Mouse (Mus musculus): ENCODE measurements at regions not wholly inside any gene's neighbourhood (a gene's known extent, or its start where the extent isn't known, plus 50 kb on each side); places are given as distances from the start of the nearest gene placed in this dataset.
A peak's percentile ranks its signal among the peaks of the same experiment; 100 is the strongest.

- Histone ChIP-seq H3K4me3 (no peak overlapping the region), H3K27ac (no peak overlapping the region)
- intact Hi-C loops (cut with DNase I): no loop called here
- no peak for DNase-seq
- TF ChIP-seq CTCF (IDR thresholded peaks at IDR 0.05): no peak
These were observed 102.1 kb upstream of the Gm26897 start for GRCm38 (mm10) chr5:111631572-111632161.

DNA sequence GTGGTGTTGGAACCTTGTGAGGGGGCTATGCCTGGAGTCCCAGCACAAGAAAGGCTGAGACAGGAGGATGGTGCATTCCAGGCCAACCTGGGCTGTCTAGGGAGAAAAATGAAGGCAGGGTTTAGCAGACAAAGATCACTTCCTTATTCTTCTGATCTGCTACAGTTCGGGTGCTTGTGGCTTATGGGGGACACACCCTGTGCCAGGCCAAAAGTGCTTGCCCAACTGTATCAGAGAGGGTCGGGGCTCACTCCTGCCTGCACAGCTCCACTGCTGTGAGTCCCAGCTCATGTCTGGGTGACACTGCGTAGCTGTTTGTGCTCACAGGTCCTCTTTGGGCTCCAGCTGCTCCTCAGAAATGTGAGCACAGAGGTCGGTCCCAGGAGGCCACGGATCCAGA is 98.6 kb upstream of the Gm26897 start:
- Histone ChIP-seq H3K4me3 (no peak overlapping the region), H3K27ac (no peak overlapping the region)
- no peak for TF ChIP-seq CTCF (IDR thresholded peaks at IDR 0.05)
- intact Hi-C loops (cut with DNase I): no loop called here
- peak; percentile 15 for DNase-seq

DNA sequence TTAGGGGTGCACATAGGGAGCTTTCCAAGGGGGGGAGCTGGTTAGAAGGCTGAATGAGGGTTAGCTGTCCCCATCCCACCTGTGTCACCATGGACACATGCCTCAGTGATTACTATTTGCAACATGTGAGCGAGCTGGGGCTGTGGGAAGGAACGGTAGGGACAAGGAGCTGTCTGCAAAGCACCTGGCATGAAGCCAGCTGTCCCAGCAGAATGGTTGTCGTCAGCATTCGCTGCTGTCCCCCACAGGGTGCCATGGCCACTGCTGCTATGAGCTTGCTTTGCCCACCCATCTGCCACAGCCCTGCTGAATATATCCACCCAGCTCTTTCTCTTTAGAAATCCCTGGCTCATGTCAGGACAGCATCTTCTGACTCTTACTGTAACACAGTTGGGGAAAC is 96.8 kb upstream of the Gm26897 start:
- H3K4me3 ChIP-seq: no peak overlapping the region
- intact Hi-C loops (cut with DNase I): no loop called here
- H3K27ac ChIP-seq: no peak overlapping the region
- TF ChIP-seq CTCF (IDR thresholded peaks at IDR 0.05): no peak
- no peak for DNase-seq

- TF ChIP-seq CTCF (IDR thresholded peaks at IDR 0.05): no peak
- no peak for DNase-seq
- H3K4me3 ChIP-seq: no peak overlapping the region
- H3K27ac ChIP-seq: no peak overlapping the region
- intact Hi-C loops (cut with DNase I): no loop called here
These were observed 95.4 kb upstream of the Gm26897 start for GRCm38 (mm10) chr5:111638306-111638705.

GRCm38 (mm10) chr5:111639476-111640287 is 94.0 kb upstream of the Gm26897 start:
- intact Hi-C loops (cut with DNase I): no loop called here
- TF ChIP-seq CTCF (IDR thresholded peaks at IDR 0.05): no peak
- no peak for DNase-seq
- Histone ChIP-seq H3K4me3 (no peak overlapping the region), H3K27ac (no peak overlapping the region)

GRCm38 (mm10) chr5:111640976-111641375 is 92.7 kb upstream of the Gm26897 start:
- H3K4me3 ChIP-seq: no peak overlapping the region
- H3K27ac ChIP-seq: no peak overlapping the region
- DNase-seq: no peak
- intact Hi-C loops (cut with DNase I): no loop called here
- TF ChIP-seq CTCF (IDR thresholded peaks at IDR 0.05): no peak

- Histone ChIP-seq H3K4me3 (no peak overlapping the region), H3K27ac (no peak overlapping the region)
- TF ChIP-seq CTCF (IDR thresholded peaks at IDR 0.05): peak; percentile 27; the same call in 1 of the 2 replicates
- DNase-seq: no peak
- intact Hi-C loops (cut with DNase I): no loop called here
These were observed 92.0 kb upstream of the Gm26897 start for GRCm38 (mm10) chr5:111641685-111642084.

DNA sequence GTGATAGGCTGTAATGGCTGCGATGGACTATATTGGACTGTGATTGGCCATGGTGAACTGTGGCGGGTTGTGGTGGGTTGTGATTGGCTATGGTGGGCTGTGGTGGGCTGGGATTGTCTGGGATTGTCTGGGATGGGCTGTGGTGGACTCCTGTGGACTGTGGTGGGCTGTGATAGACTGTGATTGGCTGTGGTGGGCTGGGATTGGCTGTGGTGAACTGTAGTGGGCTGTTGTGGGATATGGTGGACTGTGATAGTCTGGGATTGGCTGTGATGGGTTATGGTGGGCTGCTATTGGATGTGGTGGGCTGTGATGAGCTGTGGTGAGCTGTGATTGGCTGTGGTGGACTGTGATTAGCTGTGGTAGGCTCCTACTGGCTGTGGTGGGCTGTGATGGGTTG is 89.6 kb upstream of the Gm26897 start:
- no peak overlapping the region for H3K27ac ChIP-seq
- no peak overlapping the region for H3K4me3 ChIP-seq
- intact Hi-C loops (cut with DNase I): no loop called here
- DNase-seq: no peak
- TF ChIP-seq CTCF (IDR thresholded peaks at IDR 0.05): no peak

GRCm38 (mm10) chr5:111644788-111645187 is 88.9 kb upstream of the Gm26897 start:
- TF ChIP-seq CTCF (IDR thresholded peaks at IDR 0.05): no peak
- DNase-seq: no peak
- intact Hi-C loops (cut with DNase I): no loop called here

DNA sequence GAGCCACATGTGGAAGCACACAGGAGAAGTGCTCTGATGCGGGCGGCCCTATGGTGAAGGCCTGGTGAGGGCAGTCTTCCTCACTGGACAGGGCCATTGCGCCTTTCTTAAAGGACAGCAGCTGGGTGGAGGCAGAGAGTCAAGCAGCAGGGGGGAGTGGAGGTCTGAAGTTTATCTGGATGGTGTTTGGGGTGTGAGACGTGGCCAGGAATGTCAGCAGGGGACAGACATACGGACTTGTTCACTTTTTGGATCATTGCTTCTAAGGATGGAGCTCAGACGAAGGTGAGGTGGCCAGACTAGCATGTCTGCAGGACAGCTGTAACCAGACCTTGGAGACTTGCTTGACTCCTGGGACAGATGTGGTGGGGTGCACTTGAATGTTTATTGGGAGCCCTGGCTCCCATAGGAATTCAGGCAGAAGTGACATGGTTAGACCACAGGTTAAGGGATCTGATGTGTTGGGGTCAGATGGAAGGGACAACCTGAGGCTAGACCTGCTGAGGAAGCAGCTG is 86.0 kb upstream of the Gm26897 start:
- Histone ChIP-seq H3K27ac (no peak overlapping the region), H3K4me3 (no peak overlapping the region)
- no peak for TF ChIP-seq CTCF (IDR thresholded peaks at IDR 0.05)
- no peak for DNase-seq
- intact Hi-C loops (cut with DNase I): no loop called here

More at GRCm38 (mm10) chr5:111644788-111645187, 88.9 kb upstream of the Gm26897 start:
- Histone ChIP-seq H3K4me3 (no peak overlapping the region), H3K27ac (no peak overlapping the region)

DNA sequence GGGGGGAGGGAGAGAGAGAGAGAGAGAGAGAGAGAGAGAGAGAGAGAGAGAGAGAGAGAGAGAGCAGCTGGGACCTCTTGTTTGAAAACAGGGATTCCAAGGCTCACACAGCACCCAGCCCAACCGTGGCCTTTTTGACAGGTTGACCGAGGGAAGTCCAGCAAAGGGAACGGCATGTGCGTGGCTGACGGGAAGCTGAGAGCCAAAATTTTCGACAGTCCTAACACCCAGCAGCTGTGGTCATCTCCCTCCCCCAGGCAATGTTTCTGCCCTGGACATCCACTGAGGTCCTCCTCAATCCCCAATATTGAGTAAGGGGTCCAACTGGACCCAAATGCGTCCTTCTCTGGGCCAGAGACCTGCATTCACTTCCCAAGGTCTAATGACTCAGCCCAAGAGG is 85.2 kb upstream of the Gm26897 start:
- Histone ChIP-seq H3K27ac (peak overlapping the region; percentile 44; the same call in 1 of the 2 replicates), H3K4me3 (peak overlapping the region; percentile 2; the same call in 1 of the 2 replicates)
- intact Hi-C loops (cut with DNase I): no loop called here
- TF ChIP-seq CTCF (IDR thresholded peaks at IDR 0.05): no peak
- no peak for DNase-seq

GRCm38 (mm10) chr5:111649012-111649411 is 84.7 kb upstream of the Gm26897 start:
- H3K4me3 ChIP-seq: peak overlapping the region; percentile 2; the same call in 1 of the 2 replicates
- TF ChIP-seq CTCF (IDR thresholded peaks at IDR 0.05): no peak
- intact Hi-C loops (cut with DNase I): no loop called here
- H3K27ac ChIP-seq: peak overlapping the region; percentile 44
- DNase-seq: peak; percentile 74

DNA sequence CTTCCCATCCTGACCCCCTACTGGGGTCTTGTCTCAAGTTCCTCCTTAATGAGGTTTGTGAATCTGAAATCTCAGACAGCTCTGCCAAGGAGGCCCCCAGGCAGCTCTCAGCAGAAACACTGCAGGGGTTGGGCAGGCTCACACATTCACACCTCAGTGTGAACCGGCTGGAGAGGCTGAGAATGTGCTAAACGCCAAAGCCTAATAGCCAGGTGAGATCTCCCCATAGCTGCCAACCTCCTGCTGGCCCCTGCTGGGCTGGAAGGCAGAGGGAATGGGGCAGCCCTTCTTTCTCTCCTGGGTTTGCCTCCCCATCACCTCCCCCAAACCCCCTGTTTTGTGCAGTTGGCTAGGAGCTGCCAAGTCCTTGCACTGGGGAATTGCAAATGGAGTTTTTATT is 81.3 kb upstream of the Gm26897 start:
- H3K27ac ChIP-seq: no peak overlapping the region
- no peak for TF ChIP-seq CTCF (IDR thresholded peaks at IDR 0.05)
- DNase-seq: no peak
- H3K4me3 ChIP-seq: no peak overlapping the region
- intact Hi-C loops (cut with DNase I): no loop called here
